Mouse (Mus musculus): ENCODE measurements at regions not wholly inside any gene's neighbourhood (a gene's known extent, or its start where the extent isn't known, plus 50 kb on each side); places are given as distances from the start of the nearest gene placed in this dataset.

DNA sequence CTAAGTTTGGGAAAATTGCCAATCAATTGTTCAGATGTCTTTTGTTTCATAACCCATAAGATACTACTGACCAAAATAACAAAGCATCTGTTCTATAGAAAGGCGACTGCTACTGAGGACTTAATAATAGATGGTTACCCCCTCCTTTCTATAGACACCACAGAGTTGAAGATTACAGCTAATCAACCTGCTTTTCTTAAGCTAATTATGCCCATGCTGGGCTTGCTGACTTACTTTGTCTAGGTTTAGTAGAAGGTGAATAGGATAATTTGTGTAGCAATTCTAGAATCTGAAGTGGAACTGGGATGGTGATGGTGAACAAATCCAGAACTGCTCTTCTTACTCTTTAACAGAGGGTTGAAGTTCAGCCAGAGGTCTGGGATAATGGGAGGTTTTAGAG, 53.8 kb upstream of the Tbx18 start:
- no peak for ATAC-seq (replicated peaks; ENCODE audit: low FRiP score, low TSS enrichment, poor library complexity, severe bottlenecking)

DNA sequence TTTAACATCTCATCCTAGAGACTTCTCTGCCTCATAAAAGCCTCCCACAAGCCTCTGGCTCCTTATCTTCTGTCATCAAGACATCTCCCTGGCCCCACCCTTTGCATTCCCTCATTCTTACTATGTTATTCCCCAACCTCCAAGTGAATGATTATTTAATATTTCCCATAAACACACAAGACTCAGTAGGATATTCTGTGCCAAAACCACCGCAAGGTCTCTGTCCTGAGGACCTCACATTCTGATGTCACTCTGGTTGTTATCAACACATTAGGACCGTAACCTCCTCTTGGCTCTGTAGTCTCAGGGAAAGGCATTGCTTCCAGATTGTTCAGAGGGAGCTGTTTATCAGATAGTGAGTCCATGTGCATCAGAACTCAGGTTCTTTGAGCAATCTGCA, 80.7 kb upstream of the Tbx18 start:
- ATAC-seq (replicated peaks; ENCODE audit: low FRiP score, low TSS enrichment, poor library complexity, severe bottlenecking) = no peak

DNA sequence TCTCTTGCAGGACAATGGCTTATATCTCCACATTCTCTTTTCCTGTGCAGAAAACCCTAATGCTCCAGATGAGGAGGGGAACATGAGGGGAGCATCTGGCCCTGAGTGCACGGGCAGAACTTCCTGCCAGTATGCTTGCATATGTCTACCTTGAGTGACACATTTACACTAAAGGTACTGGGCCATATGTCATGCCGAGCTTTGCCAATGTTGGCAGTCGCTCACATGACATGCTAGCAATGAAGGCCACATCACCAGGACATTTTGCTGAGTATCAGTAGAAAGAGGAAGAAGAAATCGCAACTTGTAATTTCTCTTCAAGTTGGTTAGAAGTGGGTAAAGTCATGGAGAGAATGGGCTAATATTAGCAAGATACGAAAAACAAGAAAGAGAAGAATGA, 91.2 kb upstream of the Tbx18 start:
- ATAC-seq (replicated peaks; ENCODE audit: low FRiP score, low TSS enrichment, poor library complexity, severe bottlenecking) = no peak

DNA sequence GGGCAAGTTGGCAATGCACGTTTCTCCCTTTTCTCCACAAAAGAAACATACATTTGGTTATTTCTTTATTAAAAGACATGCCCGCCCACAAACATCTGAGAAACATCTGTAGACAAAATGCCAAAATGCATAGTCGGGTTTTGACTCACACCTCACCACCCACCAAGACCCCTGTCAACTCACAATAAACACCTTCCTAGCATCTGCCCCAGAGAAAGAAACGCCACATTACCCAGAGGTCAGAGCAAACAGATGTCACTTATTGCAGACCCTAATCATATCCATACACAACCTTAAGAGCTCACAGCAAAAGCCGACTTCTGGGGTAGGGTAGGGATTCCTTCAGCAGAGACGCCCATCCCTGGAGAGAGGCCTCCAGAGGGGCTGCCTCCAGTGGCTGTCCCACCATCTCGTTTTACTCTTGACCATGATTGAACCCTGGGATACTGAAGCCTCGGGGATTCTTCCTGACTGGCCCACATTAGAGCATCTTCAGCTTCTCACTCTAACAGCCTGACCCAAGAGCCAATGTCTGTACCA, 93.7 kb upstream of the Tbx18 start:
- no peak for ATAC-seq (replicated peaks; ENCODE audit: low FRiP score, low TSS enrichment, poor library complexity, severe bottlenecking)

DNA sequence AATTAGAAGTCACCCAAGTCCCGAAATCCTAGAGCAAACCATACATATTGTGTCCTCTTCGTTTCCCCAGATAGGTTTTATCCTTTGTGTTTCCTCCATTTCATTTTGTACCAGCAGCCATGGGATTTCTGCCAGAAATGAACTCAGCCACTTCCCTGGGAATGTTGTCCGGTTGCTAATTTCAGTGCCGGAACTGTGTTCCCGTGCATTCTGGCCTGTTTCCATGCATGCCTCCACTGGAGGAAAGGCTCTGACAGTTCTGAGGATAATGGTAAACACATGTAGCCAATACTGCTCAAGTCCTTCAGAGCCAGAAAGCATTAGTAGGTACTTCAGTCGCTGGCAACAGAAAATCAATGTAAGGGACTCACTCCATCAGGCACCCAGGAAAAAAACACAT, 112.8 kb upstream of the Tbx18 start:
- ATAC-seq (replicated peaks; ENCODE audit: low FRiP score, low TSS enrichment, poor library complexity, severe bottlenecking) = no peak

DNA sequence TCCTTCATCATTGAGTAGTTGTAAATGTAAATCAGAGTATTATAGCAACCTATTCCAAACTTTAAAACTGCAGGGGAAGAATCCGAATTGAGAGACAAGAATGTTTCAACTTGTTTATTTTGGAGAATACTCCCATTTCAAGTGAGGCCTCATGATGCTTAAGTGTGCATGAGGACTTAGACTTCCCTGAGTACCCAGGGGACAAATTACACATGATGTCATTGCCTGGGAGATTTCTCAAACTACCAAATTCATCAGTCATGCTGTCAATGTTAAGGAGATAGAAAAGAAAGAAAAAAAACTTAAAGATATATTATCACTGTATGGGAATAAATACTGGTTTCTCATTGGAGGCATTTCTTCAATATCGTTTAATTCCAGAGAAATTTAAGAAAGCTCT, 113.4 kb upstream of the Tbx18 start:
- ATAC-seq (replicated peaks; ENCODE audit: low FRiP score, low TSS enrichment, poor library complexity, severe bottlenecking) = no peak

DNA sequence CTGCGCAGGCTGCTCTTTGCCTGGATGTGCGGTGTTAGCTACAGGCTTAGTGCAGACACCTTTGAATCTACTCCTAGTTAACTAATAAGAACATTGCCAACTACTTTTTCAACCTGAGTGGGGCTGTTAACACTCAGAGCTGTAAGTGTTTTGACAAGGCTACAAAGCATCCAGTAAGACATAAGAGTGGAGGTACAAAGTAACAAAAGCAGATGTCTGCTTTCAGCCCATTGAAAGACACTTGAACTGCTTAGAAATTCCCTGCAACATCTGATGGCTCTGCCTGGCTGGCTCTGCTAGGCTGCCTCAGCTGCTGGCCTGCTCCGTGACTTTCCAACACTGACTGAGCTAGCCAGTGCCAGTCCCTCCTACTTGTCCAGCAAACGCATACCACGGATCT, 117.8 kb upstream of the Tbx18 start:
- no peak for ATAC-seq (replicated peaks; ENCODE audit: low FRiP score, low TSS enrichment, poor library complexity, severe bottlenecking)

DNA sequence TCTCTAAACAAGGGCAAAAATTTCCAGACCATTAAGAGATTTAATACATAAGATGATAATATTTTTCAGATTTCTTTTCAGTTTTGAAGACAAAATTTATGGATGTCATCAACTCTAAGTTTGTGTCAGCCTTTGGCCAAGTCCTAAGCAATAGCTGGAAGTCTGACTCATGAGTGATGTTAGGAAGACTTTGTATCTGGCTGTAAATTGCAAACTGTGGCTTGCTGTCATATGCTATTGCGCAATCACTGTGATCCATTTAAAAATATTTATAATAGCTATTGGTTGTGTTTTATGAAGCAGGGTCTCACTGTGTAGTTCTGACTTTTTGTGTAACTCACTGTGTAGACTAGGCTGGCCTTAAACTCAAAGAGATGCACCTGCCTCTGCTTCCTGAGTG, 119.1 kb upstream of the Tbx18 start:
- no peak for ATAC-seq (replicated peaks; ENCODE audit: low FRiP score, low TSS enrichment, poor library complexity, severe bottlenecking)

DNA sequence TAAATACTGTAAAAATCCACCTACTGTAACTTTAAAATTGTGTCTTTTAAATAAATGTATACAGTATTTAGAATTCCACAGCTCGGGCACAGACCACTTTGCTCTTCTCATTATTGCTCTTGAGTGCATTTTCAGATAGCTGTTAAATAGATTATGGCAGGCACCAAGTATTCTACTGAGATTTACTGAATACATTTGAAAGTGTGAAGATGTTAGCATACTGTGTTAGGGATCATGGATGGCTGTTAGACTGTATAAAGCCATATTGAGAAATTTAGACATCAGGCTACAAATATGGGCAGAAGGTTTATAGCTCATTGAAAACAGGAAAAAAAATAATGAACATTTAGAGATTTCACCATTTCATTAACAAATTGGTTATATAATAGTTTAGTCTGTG, 130.5 kb upstream of the Tbx18 start:
- ATAC-seq (replicated peaks; ENCODE audit: low FRiP score, low TSS enrichment, poor library complexity, severe bottlenecking) = no peak

DNA sequence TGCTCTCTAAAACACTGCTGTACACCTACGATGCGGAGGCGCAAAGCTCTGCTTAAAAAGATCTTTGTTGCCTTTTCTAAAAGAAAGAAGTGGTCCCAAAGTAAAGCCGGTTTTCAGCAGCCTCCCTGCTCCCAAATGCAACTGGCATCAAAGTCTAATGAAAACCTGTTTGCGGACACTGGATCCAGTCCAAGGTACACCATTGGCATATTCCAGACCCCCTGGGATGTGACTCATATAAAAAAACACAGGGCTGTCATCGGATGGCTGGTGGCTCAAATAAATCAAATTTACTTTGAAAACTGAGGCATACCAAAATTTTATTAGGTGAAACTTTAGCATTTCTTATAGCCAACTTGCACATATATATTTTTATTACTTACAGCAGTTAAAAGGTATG, 134.2 kb upstream of the Tbx18 start:
- ATAC-seq (replicated peaks; ENCODE audit: low FRiP score, low TSS enrichment, poor library complexity, severe bottlenecking) = no peak

DNA sequence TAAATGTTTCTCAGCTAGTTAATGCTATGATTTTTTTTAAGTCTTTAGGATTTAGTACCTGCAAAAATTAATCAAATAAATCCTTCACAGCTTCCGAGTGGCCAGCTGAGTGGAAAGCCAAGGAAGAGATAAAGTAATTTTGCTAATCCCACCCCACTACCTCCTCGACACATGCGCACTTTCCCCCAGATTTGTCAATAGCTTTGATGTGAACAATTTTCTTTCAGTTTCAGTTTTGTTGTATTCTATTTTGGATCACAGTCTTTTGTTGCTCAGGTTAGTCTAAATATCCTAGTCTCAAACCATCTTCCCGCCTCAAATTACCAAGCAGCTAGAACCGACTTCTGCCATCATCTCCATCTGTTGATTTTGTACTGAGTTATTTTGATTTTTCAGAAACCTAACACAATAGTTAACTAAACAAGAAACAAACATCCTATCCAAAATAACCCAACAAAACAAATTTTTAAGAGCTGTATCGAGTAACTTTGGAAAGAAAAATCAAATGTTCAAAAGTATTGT, 141.4 kb upstream of the Tbx18 start:
- ATAC-seq (replicated peaks; ENCODE audit: low FRiP score, low TSS enrichment, poor library complexity, severe bottlenecking) = no peak

DNA sequence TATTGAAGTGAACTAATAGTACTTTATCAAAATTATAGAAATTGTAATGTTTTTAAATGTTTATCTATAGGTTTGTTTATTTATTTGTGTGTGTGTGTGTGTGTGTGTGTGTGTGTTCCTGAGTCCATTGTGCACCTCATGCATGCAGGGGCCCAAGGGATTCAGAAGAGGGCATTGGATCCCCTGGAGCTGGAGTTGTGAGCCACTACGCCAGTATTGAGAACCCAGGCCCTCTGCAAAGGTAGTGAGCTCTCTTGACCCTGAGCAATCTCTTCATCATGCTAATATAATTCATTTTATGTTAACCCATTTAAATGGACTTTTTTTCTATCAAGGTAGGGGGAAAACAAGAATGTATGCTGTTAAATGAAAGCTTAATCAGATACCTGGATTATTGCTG, 151.5 kb upstream of the Tbx18 start:
- no peak for ATAC-seq (replicated peaks; ENCODE audit: low FRiP score, low TSS enrichment, poor library complexity, severe bottlenecking)

DNA sequence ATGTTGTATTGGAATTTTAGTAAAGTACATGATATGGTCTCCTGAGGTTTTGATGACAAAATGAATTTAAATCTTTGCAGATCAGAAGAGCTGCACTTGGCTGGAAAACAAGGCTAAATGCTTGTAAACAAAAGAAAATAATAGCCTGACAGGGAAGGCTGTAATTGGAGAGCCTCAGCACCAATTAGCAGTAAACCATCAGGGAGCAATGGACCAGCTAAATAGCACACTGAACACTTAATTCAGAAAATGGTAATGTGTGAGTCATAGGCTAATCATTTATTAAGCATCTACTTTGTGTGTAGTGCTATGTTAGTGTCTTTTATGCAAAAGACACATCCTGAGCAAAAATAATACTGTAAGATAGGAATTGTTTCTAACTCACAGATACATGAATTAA, 152.0 kb upstream of the Tbx18 start:
- no peak for ATAC-seq (replicated peaks; ENCODE audit: low FRiP score, low TSS enrichment, poor library complexity, severe bottlenecking)

DNA sequence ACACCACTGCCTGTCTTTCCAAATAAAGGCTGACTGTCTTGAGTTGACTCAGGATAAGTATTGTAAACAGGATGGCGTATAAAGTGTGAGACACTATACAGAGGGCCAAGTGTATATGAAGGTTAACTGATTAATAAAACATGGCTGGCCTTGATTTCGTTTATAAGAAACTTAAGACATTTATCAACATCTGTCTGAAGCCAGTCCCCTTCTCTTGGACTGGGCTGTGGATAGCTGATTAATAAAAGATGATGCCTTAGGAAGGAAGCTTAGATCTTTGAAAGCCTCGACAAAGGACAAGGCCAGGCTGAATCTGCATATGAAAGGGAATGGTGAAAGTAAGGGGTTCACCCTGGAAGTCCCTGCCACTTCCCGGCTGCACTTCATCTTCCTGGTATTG, 163.0 kb upstream of the Tbx18 start:
- no peak for ATAC-seq (replicated peaks; ENCODE audit: low FRiP score, low TSS enrichment, poor library complexity, severe bottlenecking)

DNA sequence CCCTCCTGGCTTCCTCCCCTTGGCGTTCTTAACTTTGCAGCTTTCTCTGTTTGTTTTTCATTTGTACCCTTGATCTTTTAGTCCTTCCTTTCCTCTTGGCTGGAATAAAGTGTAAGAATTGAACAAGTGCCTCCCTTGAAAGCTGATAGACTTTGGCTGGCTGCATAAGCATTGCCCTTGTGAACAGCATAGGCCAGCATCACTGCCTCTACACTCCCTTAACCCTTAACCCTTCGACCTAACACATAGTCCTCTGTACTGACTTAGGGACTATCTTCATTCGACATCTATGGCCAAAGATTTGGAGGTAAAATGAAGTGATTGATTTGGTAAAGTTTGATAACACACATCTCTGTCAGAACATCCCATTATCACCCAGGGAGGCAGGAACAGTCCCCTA, 163.5 kb upstream of the Tbx18 start:
- no peak for ATAC-seq (replicated peaks; ENCODE audit: low FRiP score, low TSS enrichment, poor library complexity, severe bottlenecking)

DNA sequence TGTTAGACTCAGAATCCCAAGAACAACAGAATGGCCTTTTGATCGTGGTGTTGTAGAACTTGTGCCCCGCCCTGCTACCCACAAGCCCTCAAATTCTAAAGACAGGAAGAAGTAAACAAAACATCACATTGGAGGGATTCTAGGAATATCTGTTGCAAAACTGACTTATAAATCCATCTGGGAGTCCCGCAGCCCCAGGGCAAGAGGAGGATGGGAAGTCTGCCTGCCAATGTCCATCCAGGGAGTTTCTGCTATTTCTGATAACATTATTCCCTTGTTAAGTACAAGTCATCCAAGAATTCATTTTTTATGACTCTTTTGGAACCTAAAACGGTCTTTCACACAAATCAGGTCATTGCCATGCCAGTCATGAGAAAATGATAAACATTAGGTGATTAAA, 164.5 kb upstream of the Tbx18 start:
- ATAC-seq (replicated peaks; ENCODE audit: low FRiP score, low TSS enrichment, poor library complexity, severe bottlenecking) = no peak

DNA sequence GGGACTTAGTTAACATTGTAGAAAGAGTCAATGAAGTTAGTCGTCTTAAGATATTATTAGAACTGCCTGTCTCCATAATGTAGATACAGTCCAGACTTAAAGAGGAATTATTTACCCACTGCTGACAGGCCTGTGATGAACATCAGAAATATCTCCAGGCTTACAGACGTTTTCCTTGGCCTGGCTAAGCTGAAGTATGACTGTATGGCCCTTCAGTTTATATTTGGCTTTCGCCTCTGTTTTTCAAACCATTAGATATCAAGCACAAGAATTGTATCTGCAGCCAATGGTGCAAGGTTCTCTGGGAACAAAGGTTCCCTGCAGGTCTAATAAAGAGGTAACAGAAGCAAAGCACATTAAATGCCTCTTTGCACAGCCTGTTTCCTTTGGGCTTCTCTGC, 166.3 kb upstream of the Tbx18 start:
- ATAC-seq (replicated peaks; ENCODE audit: low FRiP score, low TSS enrichment, poor library complexity, severe bottlenecking) = no peak

DNA sequence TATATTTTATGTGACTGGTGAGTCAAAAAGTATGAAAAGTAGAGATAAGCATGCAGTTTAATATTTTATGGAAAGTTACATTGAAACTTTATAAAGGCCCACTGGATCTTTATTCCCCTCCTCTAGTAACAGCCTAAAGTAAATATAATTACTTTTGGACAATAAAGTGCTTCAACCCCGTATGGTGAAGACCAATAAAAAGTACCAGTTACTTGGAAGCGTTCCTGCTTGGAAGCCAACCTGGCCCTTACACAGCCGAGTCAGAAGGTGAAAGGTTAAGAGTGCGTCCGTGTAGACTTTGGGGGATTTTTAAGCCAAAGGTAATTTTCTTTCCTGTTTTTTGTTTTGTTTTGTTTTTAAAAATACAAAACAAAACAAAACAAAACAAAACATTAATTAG, 168.3 kb upstream of the Tbx18 start:
- ATAC-seq (replicated peaks; ENCODE audit: low FRiP score, low TSS enrichment, poor library complexity, severe bottlenecking) = no peak

DNA sequence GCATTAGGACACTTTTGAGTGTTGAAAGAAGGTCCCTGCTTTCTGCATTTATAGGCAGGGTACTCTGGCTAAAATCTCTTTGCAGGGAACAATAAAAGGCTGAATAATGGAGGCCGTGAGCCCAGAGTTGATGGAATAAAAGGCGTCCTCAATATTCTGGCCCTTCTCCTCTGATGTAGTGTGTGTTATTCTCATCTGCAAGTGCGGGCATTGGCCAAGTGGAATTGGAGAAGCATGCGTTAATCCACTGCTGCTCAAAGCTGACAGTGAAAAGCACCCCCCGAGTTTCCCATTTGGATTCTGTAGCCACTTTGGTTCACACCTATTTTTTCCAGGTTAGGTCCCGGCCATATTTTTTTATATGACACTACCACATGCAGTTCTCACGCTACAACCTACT, 168.7 kb upstream of the Tbx18 start:
- ATAC-seq (replicated peaks; ENCODE audit: low FRiP score, low TSS enrichment, poor library complexity, severe bottlenecking) = no peak

DNA sequence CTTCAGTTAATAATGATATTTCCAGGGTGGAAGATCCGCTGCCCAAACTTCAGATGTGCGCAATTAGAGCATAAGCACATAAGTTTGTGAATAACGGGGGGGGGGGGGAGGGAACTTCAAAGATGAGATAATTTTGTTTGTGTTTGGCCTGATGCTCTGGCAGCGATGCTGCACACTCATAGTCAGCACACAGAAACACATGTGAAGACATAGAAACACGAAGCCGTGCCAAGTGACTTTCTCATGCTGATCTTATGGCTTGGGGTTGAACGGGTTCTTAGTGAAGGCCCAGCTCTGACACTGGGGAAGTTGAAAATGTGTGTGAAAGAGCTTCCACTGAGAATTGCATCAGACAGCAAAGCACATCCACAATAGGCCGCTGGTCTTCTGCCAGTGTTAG, 190.2 kb upstream of the Tbx18 start:
- ATAC-seq (replicated peaks; ENCODE audit: low FRiP score, low TSS enrichment, poor library complexity, severe bottlenecking) = no peak

DNA sequence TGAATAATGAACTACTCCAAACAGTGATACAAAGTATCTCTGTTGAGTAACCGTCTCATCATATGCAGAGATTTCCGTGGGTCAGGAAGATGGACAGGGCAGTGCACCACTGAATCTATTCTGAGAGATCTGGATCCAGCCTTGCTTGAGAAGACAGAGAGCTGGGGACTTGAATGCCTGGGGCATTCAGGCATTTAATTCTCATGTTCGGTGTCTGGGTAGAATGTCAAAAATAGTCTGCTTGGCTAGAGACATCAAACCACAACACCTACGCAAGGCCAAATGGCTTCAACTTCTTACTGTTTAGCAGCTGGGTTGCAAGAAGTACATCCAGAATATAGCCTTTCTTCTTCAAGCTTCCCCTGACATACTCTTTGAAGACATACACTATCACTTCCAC, 194.1 kb upstream of the Tbx18 start:
- no peak for ATAC-seq (replicated peaks; ENCODE audit: low FRiP score, low TSS enrichment, poor library complexity, severe bottlenecking)

DNA sequence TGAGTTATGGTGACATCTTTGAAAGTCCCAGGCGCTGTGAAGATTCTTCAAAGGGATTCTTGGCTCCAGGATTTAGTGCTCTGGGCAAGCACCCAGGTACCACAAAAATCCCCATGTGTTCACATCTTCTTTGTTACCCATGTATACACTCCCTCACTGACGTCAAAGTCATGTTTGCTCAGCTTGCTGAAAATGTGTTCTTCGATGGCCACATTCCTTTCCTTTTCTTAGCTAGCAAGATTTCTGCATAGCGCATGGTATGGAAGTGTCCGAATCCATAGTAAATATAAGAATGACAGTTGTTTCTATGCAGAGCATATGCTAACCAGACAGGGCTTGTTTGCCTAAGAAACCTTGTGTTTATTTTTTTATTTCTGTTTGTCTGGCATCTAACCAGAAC, 202.2 kb upstream of the Tbx18 start:
- ATAC-seq (replicated peaks; ENCODE audit: low FRiP score, low TSS enrichment, poor library complexity, severe bottlenecking) = no peak
